Mouse (Mus musculus): ENCODE measurements at regions not wholly inside any gene's neighbourhood (a gene's known extent, or its start where the extent isn't known, plus 50 kb on each side); places are given as distances from the start of the nearest gene placed in this dataset.

GRCm38 (mm10) chr2:45196511-45196910 is 79.3 kb upstream of the Zeb2 start:
- H3K36me3 ChIP-seq (ENCODE audit: control insufficient read depth, insufficient read depth, low read length) = no peaks in the 10 kb centered on the region
- H3K27ac ChIP-seq (ENCODE audit: low read depth) = no peak overlapping the region
- WGBS = 89% methylated on average over 4 of the region's 4 CpGs
- no peaks in the 10 kb centered on the region for H3K27me3 ChIP-seq (replicated peaks; ENCODE audit: control insufficient read depth, insufficient read depth, low read length)
- ATAC-seq (replicated peaks; ENCODE audit: low FRiP score, low TSS enrichment, low read depth) (no peak), DNase-seq (ENCODE audit: low spot score) (no peak)
- H3K9ac ChIP-seq (ENCODE audit: low read length) = no peak overlapping the region
- no peak overlapping the region for H3K4me3 ChIP-seq (ENCODE audit: low read depth, low read length)
- no peak overlapping the region for H3K4me2 ChIP-seq (ENCODE audit: low read length)
- no peaks in the 10 kb centered on the region for H3K9me3 ChIP-seq (ENCODE audit: control insufficient read depth, low read length)
- peaks cover 3% of the 10 kb centered on the region; the same call in 1 of the 2 replicates for H3K4me1 ChIP-seq (replicated peaks; ENCODE audit: control insufficient read depth, insufficient read depth, low read length)

DNA sequence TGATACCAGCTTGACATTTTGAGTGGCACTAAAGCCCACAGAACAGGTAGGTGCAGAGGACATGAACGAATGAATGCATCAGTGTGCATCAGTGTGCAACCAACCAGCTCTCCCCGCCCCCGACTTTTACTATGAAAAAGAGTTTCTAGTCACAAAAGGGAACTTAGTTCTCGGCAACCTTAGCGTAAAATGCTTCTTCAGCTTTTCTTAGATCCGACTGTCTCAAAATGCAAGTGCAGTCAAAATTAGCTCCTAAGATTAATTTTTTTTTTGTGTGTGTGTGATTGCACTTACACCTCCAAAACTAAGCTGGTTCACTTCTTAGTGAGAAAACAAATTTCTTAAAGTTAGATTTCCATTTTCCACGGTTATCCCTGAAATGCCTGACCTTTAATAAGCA is 77.1 kb upstream of the Zeb2 start:
- WGBS = 87% methylated on average over 7 of the region's 7 CpGs
- Histone ChIP-seq H3K36me3 (ENCODE audit: control insufficient read depth, insufficient read depth, low read length) (no peaks in the 10 kb centered on the region), H3K4me3 (ENCODE audit: low read depth, low read length) (no peak overlapping the region), H3K4me2 (ENCODE audit: low read length) (no peak overlapping the region), H3K27ac (ENCODE audit: low read depth) (no peak overlapping the region), H3K9ac (ENCODE audit: low read length) (no peak overlapping the region), H3K4me1 (replicated peaks; ENCODE audit: control insufficient read depth, insufficient read depth, low read length) (peaks cover 3% of the 10 kb centered on the region; the same call in 1 of the 2 replicates), H3K9me3 (ENCODE audit: control insufficient read depth, low read length) (no peaks in the 10 kb centered on the region), H3K27me3 (replicated peaks; ENCODE audit: control insufficient read depth, insufficient read depth, low read length) (no peaks in the 10 kb centered on the region)
- no peak for DNase-seq (ENCODE audit: low spot score)
- ATAC-seq (replicated peaks; ENCODE audit: low FRiP score, low TSS enrichment, low read depth) = no peak

- Histone ChIP-seq H3K9ac (ENCODE audit: low read length) (no peak overlapping the region), H3K9me3 (ENCODE audit: control insufficient read depth, low read length) (no peaks in the 10 kb centered on the region), H3K27ac (ENCODE audit: low read depth) (no peak overlapping the region), H3K4me3 (ENCODE audit: low read depth, low read length) (no peak overlapping the region), H3K4me1 (replicated peaks; ENCODE audit: control insufficient read depth, insufficient read depth, low read length) (peaks cover 4% of the 10 kb centered on the region; the same call in 1 of the 2 replicates), H3K27me3 (replicated peaks; ENCODE audit: control insufficient read depth, insufficient read depth, low read length) (no peaks in the 10 kb centered on the region), H3K4me2 (ENCODE audit: low read length) (peak overlapping the region; percentile 44; the same call in 1 of the 2 replicates), H3K36me3 (ENCODE audit: control insufficient read depth, insufficient read depth, low read length) (no peaks in the 10 kb centered on the region)
- ATAC-seq (replicated peaks; ENCODE audit: low FRiP score, low TSS enrichment, low read depth) = no peak
- DNase-seq (ENCODE audit: low spot score) = no peak
Observed at GRCm38 (mm10) chr2:45185621-45185999, 68.4 kb upstream of the Zeb2 start.

GRCm38 (mm10) chr2:45184704-45185620 is 67.8 kb upstream of the Zeb2 start:
- H3K36me3 ChIP-seq (ENCODE audit: control insufficient read depth, insufficient read depth, low read length) = no peaks in the 10 kb centered on the region
- no peaks in the 10 kb centered on the region for H3K27me3 ChIP-seq (replicated peaks; ENCODE audit: control insufficient read depth, insufficient read depth, low read length)
- no peaks in the 10 kb centered on the region for H3K9me3 ChIP-seq (ENCODE audit: control insufficient read depth, low read length)
- ATAC-seq (replicated peaks; ENCODE audit: low FRiP score, low TSS enrichment, low read depth) = no peak
- 9% methylated on average over 18 of the region's 18 CpGs for WGBS
- peak overlapping the region; percentile 44 for H3K4me2 ChIP-seq (ENCODE audit: low read length)
- DNase-seq (ENCODE audit: low spot score) = peak; percentile 54
- peak overlapping the region; percentile 64 for H3K27ac ChIP-seq (ENCODE audit: low read depth)
- no peak overlapping the region for H3K4me3 ChIP-seq (ENCODE audit: low read depth, low read length)
- peaks cover 4% of the 10 kb centered on the region; the same call in 1 of the 2 replicates for H3K4me1 ChIP-seq (replicated peaks; ENCODE audit: control insufficient read depth, insufficient read depth, low read length)
- H3K9ac ChIP-seq (ENCODE audit: low read length) = peak overlapping the region; percentile 5; the same call in 1 of the 2 replicates

GRCm38 (mm10) chr2:45184149-45184548 is 67.0 kb upstream of the Zeb2 start:
- Histone ChIP-seq H3K4me1 (replicated peaks; ENCODE audit: control insufficient read depth, insufficient read depth, low read length) (peaks cover 4% of the 10 kb centered on the region; the same call in 1 of the 2 replicates), H3K9ac (ENCODE audit: low read length) (no peak overlapping the region), H3K4me2 (ENCODE audit: low read length) (no peak overlapping the region), H3K4me3 (ENCODE audit: low read depth, low read length) (no peak overlapping the region), H3K27ac (ENCODE audit: low read depth) (no peak overlapping the region), H3K27me3 (replicated peaks; ENCODE audit: control insufficient read depth, insufficient read depth, low read length) (no peaks in the 10 kb centered on the region), H3K9me3 (ENCODE audit: control insufficient read depth, low read length) (no peaks in the 10 kb centered on the region), H3K36me3 (ENCODE audit: control insufficient read depth, insufficient read depth, low read length) (no peaks in the 10 kb centered on the region)
- DNase-seq (ENCODE audit: low spot score) = no peak
- no peak for ATAC-seq (replicated peaks; ENCODE audit: low FRiP score, low TSS enrichment, low read depth)
- 54% methylated on average over 6 of the region's 6 CpGs for WGBS

- peaks cover 4% of the 10 kb centered on the region; the same call in 1 of the 2 replicates for H3K4me1 ChIP-seq (replicated peaks; ENCODE audit: control insufficient read depth, insufficient read depth, low read length)
- WGBS = 87% methylated on average over 1 of the region's 1 CpGs
- ATAC-seq (replicated peaks; ENCODE audit: low FRiP score, low TSS enrichment, low read depth) = no peak
- H3K9me3 ChIP-seq (ENCODE audit: control insufficient read depth, low read length) = no peaks in the 10 kb centered on the region
- H3K36me3 ChIP-seq (ENCODE audit: control insufficient read depth, insufficient read depth, low read length) = no peaks in the 10 kb centered on the region
- H3K9ac ChIP-seq (ENCODE audit: low read length) = no peak overlapping the region
- DNase-seq (ENCODE audit: low spot score) = no peak
- H3K27me3 ChIP-seq (replicated peaks; ENCODE audit: control insufficient read depth, insufficient read depth, low read length) = no peaks in the 10 kb centered on the region
- no peak overlapping the region for H3K27ac ChIP-seq (ENCODE audit: low read depth)
- no peak overlapping the region for H3K4me3 ChIP-seq (ENCODE audit: low read depth, low read length)
- no peak overlapping the region for H3K4me2 ChIP-seq (ENCODE audit: low read length)
Observed at GRCm38 (mm10) chr2:45182876-45183275, 65.7 kb upstream of the Zeb2 start.

DNA sequence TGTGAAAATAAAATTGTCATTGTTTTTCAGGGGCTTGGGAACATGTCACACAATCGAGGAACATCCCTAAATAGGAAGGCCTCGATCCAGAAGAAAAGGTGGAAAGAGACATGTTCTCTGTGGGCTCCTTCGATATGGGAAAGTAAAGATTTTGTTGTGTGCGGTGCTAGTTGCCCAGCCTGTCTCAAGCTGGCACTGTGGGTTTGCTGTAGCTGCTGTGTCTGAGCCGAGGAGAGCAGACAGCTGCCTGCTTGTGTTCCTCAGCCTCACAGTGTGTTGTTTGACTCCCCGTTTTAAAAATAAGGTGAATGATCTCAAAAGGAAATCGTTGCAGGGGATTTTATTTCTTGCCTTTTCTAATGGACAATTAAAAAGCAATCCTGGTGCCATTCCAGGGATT is 64.4 kb upstream of the Zeb2 start:
- no peaks in the 10 kb centered on the region for H3K27me3 ChIP-seq (replicated peaks; ENCODE audit: control insufficient read depth, insufficient read depth, low read length)
- DNase-seq (ENCODE audit: low spot score) (no peak), ATAC-seq (replicated peaks; ENCODE audit: low FRiP score, low TSS enrichment, low read depth) (no peak)
- H3K9me3 ChIP-seq (ENCODE audit: control insufficient read depth, low read length) = no peaks in the 10 kb centered on the region
- no peaks in the 10 kb centered on the region for H3K36me3 ChIP-seq (ENCODE audit: control insufficient read depth, insufficient read depth, low read length)
- no peak overlapping the region for H3K27ac ChIP-seq (ENCODE audit: low read depth)
- H3K9ac ChIP-seq (ENCODE audit: low read length) = no peak overlapping the region
- no peak overlapping the region for H3K4me2 ChIP-seq (ENCODE audit: low read length)
- no peak overlapping the region for H3K4me3 ChIP-seq (ENCODE audit: low read depth, low read length)
- peaks cover 4% of the 10 kb centered on the region; the same call in 1 of the 2 replicates for H3K4me1 ChIP-seq (replicated peaks; ENCODE audit: control insufficient read depth, insufficient read depth, low read length)
- WGBS = 72% methylated on average over 7 of the region's 7 CpGs

DNA sequence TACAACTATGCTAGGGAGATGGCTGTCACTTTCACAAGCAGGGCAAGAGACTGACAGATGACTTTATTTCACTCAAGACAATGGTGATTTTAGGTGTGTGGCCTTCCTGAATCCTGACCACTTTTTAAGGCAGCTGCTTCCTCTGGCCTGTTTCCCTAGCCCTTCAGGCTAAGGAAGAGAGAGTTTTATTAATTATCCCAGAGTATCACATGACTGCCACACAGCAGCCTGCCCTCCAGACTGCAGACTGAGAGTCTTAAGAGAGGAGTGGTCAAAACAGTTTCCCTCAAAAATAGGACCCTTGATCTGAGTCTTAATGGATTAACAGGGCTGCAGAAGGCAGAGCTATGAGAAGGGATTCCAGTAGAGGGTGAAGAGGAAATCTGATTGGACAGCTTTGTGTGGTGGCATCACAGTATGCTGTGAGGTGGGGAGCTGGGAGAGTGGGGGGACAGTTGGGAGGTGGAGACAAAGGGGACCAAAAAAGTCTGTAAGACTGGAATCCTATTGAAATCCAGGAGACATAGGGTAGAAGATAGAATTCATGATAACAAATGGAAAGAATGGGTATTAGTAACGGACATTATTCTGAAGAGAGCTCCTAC is 61.8 kb upstream of the Zeb2 start:
- ATAC-seq (replicated peaks; ENCODE audit: low FRiP score, low TSS enrichment, low read depth) = no peak
- Histone ChIP-seq H3K9me3 (ENCODE audit: control insufficient read depth, low read length) (no peaks in the 10 kb centered on the region), H3K9ac (ENCODE audit: low read length) (no peak overlapping the region), H3K27ac (ENCODE audit: low read depth) (no peak overlapping the region), H3K4me1 (replicated peaks; ENCODE audit: control insufficient read depth, insufficient read depth, low read length) (no peaks in the 10 kb centered on the region), H3K4me3 (ENCODE audit: low read depth, low read length) (no peak overlapping the region), H3K36me3 (ENCODE audit: control insufficient read depth, insufficient read depth, low read length) (no peaks in the 10 kb centered on the region), H3K4me2 (ENCODE audit: low read length) (no peak overlapping the region), H3K27me3 (replicated peaks; ENCODE audit: control insufficient read depth, insufficient read depth, low read length) (no peaks in the 10 kb centered on the region)
- DNase-seq (ENCODE audit: low spot score) = no peak
- WGBS = 87% methylated on average over 1 of the region's 1 CpGs

Measured in intestine, embryonic 14.5 days (tissue).